Mouse (Mus musculus) monocyte, adult 5-6 weeks (primary cell): ENCODE results near the gene Gm648. TPM values are rescaled to one million over a fixed set of nuclear protein-coding genes. Genes with fewer than 3 reads are reported as not detected.
A peak's percentile ranks its signal among the peaks of the same experiment; 100 is the strongest.
"Not testable (repeated sequence)": the region's sequence is repeated elsewhere in the genome, so short reads cannot be mapped to it uniquely, and the experiment has no call there.

Experiments used
- ATAC-seq: fragments of 153-309, 156-312 bp; replicated peaks from 2 replicates; pipeline ENCODE4 v1.8.0; 2017; ENCODE audit warnings: mild to moderate bottlenecking; ENCODE audit not compliant: low TSS enrichment, insufficient number of reproducible peaks, severe bottlenecking, poor library complexity, low FRiP score
- total RNA-seq: library from RNA; stranded (forward); fragments of 200-1000, 200-491, 200-594 nt; gene quantifications from 3 replicates; pipeline ENCODE4 v1.2.3, GENCODE M21; 2017

Gm648 gene
- not detected in 3 replicates for total RNA-seq

- no peak for ATAC-seq
These were observed at the start of gene Gm648 for GRCm38 (mm10) chrX:56549506-56549905. Gm648 (minus strand) TSS chrX:56549606.

GRCm38 (mm10) chrX:56597887-56598640 is 48.7 kb upstream of the Gm648 start, which contains the start of gene Mmgt1:
Mmgt1 (minus strand) TSS chrX:56598069.
- peak; percentile 100 for ATAC-seq

- 0 out of 2 replicates have a peak, but pooled peaks have one; percentile 33 for ATAC-seq
These were observed 47.9 kb upstream of the Gm648 start for GRCm38 (mm10) chrX:56597219-56597886.

GRCm38 (mm10) chrX:56578200-56578599 is 28.8 kb upstream of the Gm648 start:
- ATAC-seq, result no peak

- no peak for ATAC-seq
These were observed 23.1 kb upstream of the Gm648 start for GRCm38 (mm10) chrX:56572465-56572864.

- ATAC-seq, result no peak
These were observed 4.2 kb upstream of the Gm648 start for GRCm38 (mm10) chrX:56553584-56553983.

- no peak for ATAC-seq
These were observed 12.2 kb downstream of the Gm648 start for GRCm38 (mm10) chrX:56537162-56537561.

GRCm38 (mm10) chrX:56531266-56531665 is 18.1 kb downstream of the Gm648 start:
- no peak for ATAC-seq

- ATAC-seq, result not testable (repeated sequence)
These were observed 25.0 kb downstream of the Gm648 start, which contains the start of gene Gm10477 for GRCm38 (mm10) chrX:56524442-56524841. Gm10477 (plus strand) TSS chrX:56524742.

- ATAC-seq, result no peak
These were observed 52.2 kb downstream of the Gm648 start for GRCm38 (mm10) chrX:56497241-56497640.

Other genes with a start within 250 kb of the Gm648 start
- 0.29 TPM in 1 of 3 replicates, not detected in the others for gene Zfp449, start 203.2 kb downstream of the Gm648 start, total RNA-seq
- 0.19 TPM in 1 of 3 replicates, not detected in the others for gene Smim10l2a, start 175.0 kb downstream of the Gm648 start, total RNA-seq
- gene Gm2174, start 101.6 kb downstream of the Gm648 start, total RNA-seq, result 8.1 to 16.1 TPM in 2 of 3 replicates, not detected in the other
- 62.3 to 99.4 TPM (median 94.4 TPM) in 3 replicates for gene Ints6l, start 94.7 kb downstream of the Gm648 start, total RNA-seq
- not detected in 3 replicates for gene Gm10477, start 24.9 kb downstream of the Gm648 start, total RNA-seq
- 7.4 to 9.4 TPM (median 8.1 TPM) in 3 replicates for gene Mmgt1, start 48.5 kb upstream of the Gm648 start, total RNA-seq
- gene Slc9a6, start 60.2 kb upstream of the Gm648 start, total RNA-seq, result 9.9 to 11.5 TPM (median 11.3 TPM) in 3 replicates
- gene Fhl1, start 182.2 kb upstream of the Gm648 start, total RNA-seq, result 0.67 to 22.2 TPM (median 0.96 TPM) in 3 replicates